Mouse (Mus musculus) heart, postnatal 4 days (tissue): ENCODE measurements around the gene Dnajc6. TPM values are rescaled to one million over a fixed set of nuclear protein-coding genes. Genes with fewer than 3 reads are reported as not detected.

ENCODE experiments used
- DNase-seq: peaks from one replicate; pipeline ENCODE4 v3.0.0; 2021
- total RNA-seq, 2 experiments: library from RNA; stranded (reverse); gene quantifications; 2 replicates each; pipeline ENCODE4 v1.2.3; 2021

The Dnajc6 gene
- total RNA-seq, 2 experiments from 2014 or later, result 0.48 to 0.52 TPM

- peak; percentile 29 for DNase-seq
These were observed 11.3 kb downstream of the Dnajc6 start for GRCm38 (mm10) chr4:101507571-101508422.

GRCm38 (mm10) chr4:101508431-101508830, 12.0 kb downstream of the Dnajc6 start:
- DNase-seq, result no peak

- no peak for DNase-seq
These were observed 12.6 kb downstream of the Dnajc6 start for GRCm38 (mm10) chr4:101508851-101509577.

- DNase-seq, result no peak
These were observed 13.9 kb downstream of the Dnajc6 start for GRCm38 (mm10) chr4:101510111-101510903.

GRCm38 (mm10) chr4:101510904-101511210, 14.4 kb downstream of the Dnajc6 start:
- DNase-seq, result no peak

- no peak for DNase-seq
These were observed 15.5 kb downstream of the Dnajc6 start for GRCm38 (mm10) chr4:101511768-101512521.

- DNase-seq, result no peak
These were observed 16.8 kb downstream of the Dnajc6 start for GRCm38 (mm10) chr4:101513251-101513650.

GRCm38 (mm10) chr4:101515853-101516252, 19.4 kb downstream of the Dnajc6 start:
- DNase-seq, result no peak

- DNase-seq, result no peak
These were observed 20.2 kb downstream of the Dnajc6 start for GRCm38 (mm10) chr4:101516434-101517168.

GRCm38 (mm10) chr4:101531901-101532300, 35.5 kb downstream of the Dnajc6 start:
- DNase-seq, result no peak

GRCm38 (mm10) chr4:101540516-101540915, 44.1 kb downstream of the Dnajc6 start:
- DNase-seq, result no peak

- peak; percentile 45 for DNase-seq
These were observed 53.6 kb downstream of the Dnajc6 start for GRCm38 (mm10) chr4:101549958-101550591.

GRCm38 (mm10) chr4:101550671-101551161, 54.3 kb downstream of the Dnajc6 start:
- peak; percentile 70 for DNase-seq

GRCm38 (mm10) chr4:101551425-101551824, 55.0 kb downstream of the Dnajc6 start:
- no peak for DNase-seq

GRCm38 (mm10) chr4:101552372-101552771, 55.9 kb downstream of the Dnajc6 start:
- peak; percentile 9 for DNase-seq

- DNase-seq, result no peak
These were observed 58.6 kb downstream of the Dnajc6 start for GRCm38 (mm10) chr4:101555016-101555415.

- no peak for DNase-seq
These were observed 63.7 kb downstream of the Dnajc6 start for GRCm38 (mm10) chr4:101560137-101560536.

GRCm38 (mm10) chr4:101562836-101563235, 66.4 kb downstream of the Dnajc6 start:
- DNase-seq, result no peak

- DNase-seq, result no peak
These were observed 67.2 kb downstream of the Dnajc6 start for GRCm38 (mm10) chr4:101563607-101564006.

- DNase-seq, result no peak
These were observed 68.4 kb downstream of the Dnajc6 start for GRCm38 (mm10) chr4:101564746-101565417.
